Mouse (Mus musculus) brain, embryonic 14.5 days (tissue): ENCODE data around the gene Fam185a.

Source experiments
- CTCF ChIP-seq: fragments of 200-500 bp; IDR thresholded peaks from 2 replicates; pipeline ENCODE4 v1.5.1; 2012; ENCODE audit warnings: inconsistent platforms, mild to moderate bottlenecking, moderate library complexity, borderline replicate concordance; ENCODE audit not compliant: insufficient read depth, insufficient read length; ENCODE audit errors: extremely low read depth
- POLR2A ChIP-seq: fragments of 200-500 bp; IDR thresholded peaks from 2 replicates; pipeline ENCODE4 v1.6.1; 2012; ENCODE audit warnings: mild to moderate bottlenecking, inconsistent platforms, borderline replicate concordance; ENCODE audit not compliant: poor library complexity, insufficient read depth, insufficient read length, severe bottlenecking; ENCODE audit errors: extremely low read depth

- no peak for TF ChIP-seq CTCF
- TF ChIP-seq POLR2A: no peak
These were observed 16.2 kb downstream of the Fam185a start for GRCm38 (mm10) chr5:21440833-21441530.
